Mouse (Mus musculus): ENCODE measurements around the gene Ampd3.

The Ampd3 gene

GRCm38 (mm10) chr7:110804266-110804665, 36.3 kb downstream of the Ampd3 start:
- peak; percentile 40 for DNase-seq

- no peak for DNase-seq
Observed at GRCm38 (mm10) chr7:110807460-110808030, 39.5 kb downstream of the Ampd3 start.

DNA sequence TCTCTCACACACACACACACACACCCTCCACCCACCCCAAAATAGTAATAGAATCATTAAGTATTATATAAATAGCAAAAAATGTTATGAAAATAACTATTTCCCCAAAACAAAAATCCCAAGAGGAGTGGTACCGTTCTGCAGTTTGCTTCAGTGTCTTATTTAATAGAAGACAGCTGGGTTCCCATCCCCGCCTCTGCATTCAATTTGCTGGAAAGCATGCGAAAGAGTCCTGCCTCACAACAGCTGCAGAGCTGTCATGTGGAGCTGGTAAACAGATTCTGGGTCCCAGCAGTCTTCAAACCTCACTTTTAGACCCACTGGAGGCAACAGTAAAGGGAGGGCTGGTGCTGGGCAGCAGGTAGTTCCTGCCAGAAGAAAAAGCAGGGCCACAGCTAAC, 41.0 kb downstream of the Ampd3 start:
- DNase-seq: no peak

- DNase-seq: no peak
Observed at GRCm38 (mm10) chr7:110809585-110810557, 41.9 kb downstream of the Ampd3 start.

DNA sequence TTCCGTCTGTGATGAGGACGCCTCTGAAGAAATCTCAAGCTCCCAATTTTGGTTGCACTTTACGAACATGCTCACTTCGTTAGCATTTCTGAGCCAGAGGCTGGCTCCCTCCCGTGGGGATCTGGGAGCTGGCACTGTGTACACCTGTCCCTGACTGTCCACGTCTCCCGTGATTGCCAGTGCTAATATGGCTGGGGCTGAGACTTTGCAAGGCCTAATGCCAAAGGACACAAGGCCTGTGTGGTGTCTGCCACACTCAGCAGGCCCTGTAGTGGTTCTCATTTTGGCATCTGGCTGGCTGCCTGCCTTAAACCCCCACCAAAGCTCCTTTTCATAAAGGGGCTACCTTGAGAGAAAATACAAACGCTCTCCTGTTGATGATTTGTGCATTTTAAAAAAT, 43.0 kb downstream of the Ampd3 start:
- no peak for DNase-seq

DNA sequence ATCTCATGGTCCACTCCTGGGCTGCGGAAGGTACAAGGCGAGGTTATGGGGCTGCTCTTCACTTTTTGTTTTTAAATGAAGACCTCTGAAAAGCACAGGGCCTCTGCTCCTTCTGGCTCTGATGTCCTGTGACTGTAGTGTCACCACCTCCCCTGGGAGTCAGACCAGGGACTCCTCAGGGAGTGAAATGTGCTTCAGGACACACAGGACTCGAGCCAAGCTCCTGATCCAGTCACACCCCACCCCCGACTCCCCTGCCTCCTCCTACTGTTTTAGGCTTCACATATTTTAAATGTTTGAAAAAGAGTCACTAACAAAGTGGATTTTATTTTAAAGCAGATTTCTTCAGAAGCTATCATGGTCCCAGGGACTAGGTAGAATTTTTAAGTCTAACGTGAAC, 43.5 kb downstream of the Ampd3 start:
- no peak for DNase-seq

- no peak for DNase-seq
Observed at GRCm38 (mm10) chr7:110813983-110814382, 46.0 kb downstream of the Ampd3 start.

DNA sequence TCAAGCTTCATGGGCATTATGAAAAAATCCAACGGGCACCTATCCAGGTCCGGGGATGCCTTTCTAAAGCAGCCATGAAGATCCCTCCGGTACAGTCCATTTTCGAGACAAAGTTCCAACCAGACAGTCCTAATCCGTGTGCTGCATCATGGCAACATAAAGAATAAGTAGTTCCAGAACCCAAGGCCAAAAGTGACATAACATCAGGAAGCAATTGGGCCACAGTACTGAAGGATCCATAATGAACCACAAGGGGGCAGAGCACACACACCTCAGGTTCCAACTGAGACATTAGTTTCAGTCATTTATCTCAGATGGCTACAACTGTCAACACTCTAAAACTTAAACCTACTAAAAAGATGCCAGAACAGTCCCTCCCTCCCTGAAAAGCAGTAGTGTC, 48.0 kb downstream of the Ampd3 start:
- DNase-seq: no peak

- DNase-seq: no peak
Observed at GRCm38 (mm10) chr7:110818206-110818605, 50.2 kb downstream of the Ampd3 start.

DNA sequence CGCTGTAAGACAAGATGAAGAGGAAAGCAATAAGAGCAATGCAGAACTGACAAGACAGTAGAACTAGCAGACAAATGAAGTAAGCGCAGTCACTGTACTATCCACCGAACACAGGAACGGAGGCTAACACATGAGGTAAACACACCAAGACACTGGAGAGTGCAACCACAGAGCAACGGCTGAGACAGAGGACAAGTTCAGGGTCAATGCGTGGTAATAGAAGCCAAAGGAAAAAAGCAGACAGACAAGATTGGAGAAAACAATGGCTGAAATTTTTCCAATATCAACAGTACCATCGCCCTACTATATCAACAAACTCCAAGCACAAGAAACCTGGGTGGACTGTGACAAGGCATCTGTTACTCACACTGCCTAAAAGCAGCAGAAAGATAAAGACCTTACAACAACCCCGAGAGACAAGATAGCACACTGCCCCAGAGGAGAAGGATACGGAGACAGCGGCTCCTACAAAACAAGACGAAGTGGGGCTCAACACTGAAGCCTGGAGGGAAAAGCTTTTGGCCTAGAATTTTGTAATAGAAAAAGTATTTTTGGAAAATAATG, 50.9 kb downstream of the Ampd3 start:
- no peak for DNase-seq

GRCm38 (mm10) chr7:110821068-110821467, 53.1 kb downstream of the Ampd3 start:
- DNase-seq: no peak

GRCm38 (mm10) chr7:110821653-110822052, 53.6 kb downstream of the Ampd3 start:
- peak; percentile 50 for DNase-seq

DNA sequence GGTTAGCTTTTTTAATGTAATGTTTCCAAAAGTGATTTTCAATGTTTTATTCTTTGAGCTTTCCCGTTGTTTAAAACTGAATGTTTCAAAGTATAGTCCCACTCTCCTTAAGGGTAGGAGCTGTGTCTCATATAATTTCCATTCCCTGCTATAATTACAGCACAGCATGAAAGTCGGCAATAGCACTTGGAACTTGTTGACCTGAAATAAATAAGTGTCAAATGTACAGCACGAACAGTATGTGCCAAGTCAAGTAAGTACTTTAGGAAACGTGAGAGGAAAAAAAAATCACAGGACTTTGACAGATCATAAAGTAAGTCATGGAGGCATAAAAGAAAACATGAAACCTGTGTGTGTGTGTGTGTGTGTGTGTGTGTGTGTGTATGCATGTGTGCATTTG, 54.0 kb downstream of the Ampd3 start:
- DNase-seq: no peak

DNA sequence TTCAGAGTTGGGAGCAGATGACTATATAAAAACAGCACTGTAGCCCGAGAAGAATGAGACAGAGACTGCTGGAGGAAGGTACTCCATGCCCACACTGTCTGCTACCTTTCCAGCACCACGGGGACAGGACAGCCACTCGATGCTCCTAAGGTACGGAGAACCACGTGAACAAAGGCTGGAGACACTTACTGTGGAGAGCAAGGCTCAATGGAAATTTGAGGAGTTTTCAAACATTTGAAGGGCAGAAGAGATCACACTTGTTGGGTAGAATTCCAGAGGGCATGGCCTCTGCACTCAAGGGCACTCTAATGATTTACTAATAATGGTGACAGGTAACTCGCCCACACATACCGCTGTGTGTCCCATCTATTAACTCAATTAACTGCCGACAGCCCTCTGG, 55.1 kb downstream of the Ampd3 start:
- no peak for DNase-seq

- DNase-seq: no peak
Observed at GRCm38 (mm10) chr7:110823593-110823992, 55.6 kb downstream of the Ampd3 start.

- no peak for DNase-seq
Observed at GRCm38 (mm10) chr7:110823995-110824953, 56.3 kb downstream of the Ampd3 start.

- DNase-seq: no peak
Observed at GRCm38 (mm10) chr7:110833024-110833423, 65.0 kb downstream of the Ampd3 start.

GRCm38 (mm10) chr7:110834018-110834417, 66.0 kb downstream of the Ampd3 start:
- no peak for DNase-seq

DNA sequence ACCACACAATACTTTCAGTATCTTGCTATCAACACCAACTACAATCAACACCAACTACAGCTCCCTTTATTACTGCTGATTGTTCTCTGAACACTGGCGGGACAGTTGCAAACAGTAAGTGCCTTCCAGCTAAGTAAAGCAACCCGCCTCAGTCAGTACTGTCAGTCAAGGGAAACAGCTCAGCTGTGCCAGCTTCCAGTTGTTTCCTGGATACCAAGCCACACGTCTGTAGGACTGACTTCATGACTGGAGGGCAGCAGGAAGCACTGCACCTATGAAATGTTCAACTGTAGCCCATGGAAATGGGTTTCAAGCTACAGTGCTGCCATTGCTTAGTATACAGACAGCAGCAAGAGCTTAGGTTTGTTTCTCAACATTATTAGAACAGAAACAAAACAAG, 66.5 kb downstream of the Ampd3 start:
- no peak for DNase-seq

GRCm38 (mm10) chr7:110840332-110840731, 72.3 kb downstream of the Ampd3 start:
- no peak for DNase-seq

- DNase-seq: peak; percentile 92
Observed at GRCm38 (mm10) chr7:110843916-110844874, 76.2 kb downstream of the Ampd3 start, which contains the start of gene Rnf141. Gene Rnf141 (minus strand): TSS chr7:110844457.

Measured in cerebellum, adult 9-11 months (tissue).